1 mouse cellular context compared by ENCODE assay signal in the genomic region with DNA sequence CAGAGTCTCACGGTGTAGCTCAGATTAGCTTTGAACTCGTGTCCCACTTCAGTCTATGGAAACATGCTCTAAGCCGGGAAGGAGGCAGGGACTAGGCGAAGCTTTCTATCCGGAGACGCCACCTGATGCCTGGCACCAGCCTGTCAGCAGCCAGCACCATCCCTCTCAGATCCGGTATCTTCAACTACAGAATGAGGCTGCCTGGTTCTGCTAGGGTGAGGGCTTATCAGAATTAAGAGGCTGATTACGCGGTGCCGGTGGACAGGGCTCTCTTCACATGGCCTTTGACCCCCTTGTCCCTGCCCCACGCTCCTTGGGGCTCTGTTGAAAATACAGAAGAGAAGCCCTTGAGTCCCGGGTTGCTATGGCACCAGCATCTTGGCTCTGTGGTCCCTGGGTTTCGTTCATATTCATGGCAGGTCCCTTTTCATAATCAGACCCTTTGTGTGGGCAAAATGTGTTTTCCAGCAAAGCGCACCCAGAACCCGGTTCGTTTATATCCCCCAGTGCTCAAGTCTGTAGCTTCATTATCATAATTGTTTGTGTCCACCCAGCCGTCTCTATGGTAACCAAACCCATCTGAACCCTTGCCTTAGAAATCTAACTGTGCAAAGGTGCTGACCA.
TF ChIP-seq lines count a peak whose summit lies in the region.

No protein-coding gene starts in this region.

TF ChIP-seq in CH12.LX, 34 proteins besides CTCF, POLR2A, EP300 and RAD21 (continued from another document):
- TF ChIP-seq JUND (conservative IDR thresholded peaks at IDR 0.05; ENCODE audit: low read depth, low read length) = no peak
- no peak for TF ChIP-seq ETS1 (conservative IDR thresholded peaks at IDR 0.05; ENCODE audit: low read depth, low read length)
- TF ChIP-seq TBP (conservative IDR thresholded peaks at IDR 0.05; ENCODE audit: low read depth, low read length) = no peak
- no peak for TF ChIP-seq SMC3 (IDR thresholded peaks at IDR 0.05; ENCODE audit: low read depth, low read length)
- no peak for TF ChIP-seq CHD2 (IDR thresholded peaks at IDR 0.05; ENCODE audit: low read length)
- no peak for TF ChIP-seq MAFK (IDR thresholded peaks at IDR 0.05; ENCODE audit: insufficient replicate concordance, low read length)
- TF ChIP-seq KAT2A (IDR thresholded peaks at IDR 0.05; ENCODE audit: insufficient replicate concordance, low read length) = no peak
- no peak for TF ChIP-seq MYC (IDR thresholded peaks at IDR 0.05; ENCODE audit: low read depth, low read length)
